Mouse (Mus musculus) neutrophil, adult 83 days (primary cell): Measurements from ENCODE around the gene Gm3043. TPM values are rescaled to one million over a fixed set of nuclear protein-coding genes. Genes with fewer than 3 reads are reported as not detected.

Experiments used
- total RNA-seq, 2 experiments: library from RNA; stranded (reverse); gene quantifications; one replicate each; pipeline ENCODE4 v1.2.4; 2023

Gene Gm3043
- not detected for total RNA-seq

DNA sequence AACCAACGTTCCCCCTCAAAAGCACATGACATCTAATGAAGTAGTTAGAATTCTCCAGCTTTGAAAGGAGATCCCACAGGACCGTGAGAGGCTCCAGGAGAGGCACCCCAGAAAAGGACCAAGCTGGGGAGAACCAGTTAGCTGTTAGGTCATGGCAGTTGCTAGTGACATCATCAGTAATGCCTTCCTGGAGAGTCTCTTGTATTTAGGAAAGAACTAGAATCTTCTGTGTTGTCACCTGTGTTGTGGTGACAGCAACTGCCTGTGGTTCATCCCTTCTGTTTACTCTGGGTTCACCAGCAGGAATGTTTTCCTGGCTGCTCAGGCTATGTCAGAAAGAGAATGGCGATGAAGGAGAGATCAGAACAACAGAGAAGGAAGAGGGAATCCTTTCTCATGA, at the start of gene Gm3043:
Gene Gm3043, plus strand, starts transcription at position 301 of the 400 bp plus-strand sequence.

DNA sequence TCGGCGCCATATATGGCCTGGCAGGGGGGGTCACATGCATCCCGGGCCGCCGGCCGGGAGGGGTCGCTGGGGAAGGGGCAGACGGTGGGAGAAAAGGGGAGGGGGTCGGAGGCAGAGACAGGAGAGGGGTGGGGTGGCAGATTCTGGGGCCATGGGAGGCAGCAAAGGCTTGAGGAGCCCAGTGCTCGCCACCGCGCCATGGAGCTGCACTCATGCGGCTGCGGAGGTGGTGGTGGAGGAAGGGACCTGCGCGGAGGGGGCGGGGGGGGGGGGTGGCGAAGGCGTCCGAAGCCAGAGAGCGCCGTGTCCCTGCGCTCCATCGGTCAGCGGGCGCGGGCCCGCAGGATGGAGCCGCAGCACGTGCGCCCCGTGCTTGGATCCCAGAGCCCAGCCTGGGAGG, 36.9 kb upstream of the Gm3043 start, which contains the start of gene Gm3020:
Gene Gm3020, plus strand, starts transcription at position 301 of the 400 bp plus-strand sequence.

Other genes starting within 250 kb of the Gm3043 start
- gene Gm10408, start 239.4 kb upstream of the Gm3043 start, total RNA-seq = not detected
- gene Gm3012, start 54.3 kb upstream of the Gm3043 start, total RNA-seq = not detected
- gene Gm3020, start 36.8 kb upstream of the Gm3043 start, total RNA-seq = not detected
- not detected for gene Gm3002, start 121.3 kb downstream of the Gm3043 start, total RNA-seq
- gene Gm3033, start 157.5 kb downstream of the Gm3043 start, total RNA-seq = not detected
- not detected for gene Gm2916, start 195.4 kb downstream of the Gm3043 start, total RNA-seq
- gene Gm3029, start 243.0 kb downstream of the Gm3043 start, total RNA-seq = not detected